Comparison of ENCODE assay signal across 20 mouse cellular contexts in genomic region chr10:93335001-93335400, GRCm38 (mm10). TPM values are rescaled to one million over a fixed set of nuclear protein-coding genes. Genes with fewer than 3 reads are reported as not detected.
DNase-seq lines count a peak whose midpoint lies in the region; ATAC-seq and TF ChIP-seq lines count a peak whose summit lies in the region.
"Had no signal": no experiment of that assay in that cellular context is flagged by ENCODE, and none has a peak within 500 bp of the region (broad histone marks: within the 10 kb centered on the region; RNA-seq: fewer than 3 reads in every experiment).

No protein-coding gene starts in this region.

- H3K27ac ChIP-seq in gastrocnemius, adult 2 months = peak overlapping the region; percentile 56; the same call in 1 of the 2 replicates
- 0 out of 2 replicates have a peak overlapping the region, but pooled peaks have one; percentile 32 for H3K27ac ChIP-seq in heart, embryonic 15.5 days
- H3K27ac ChIP-seq in lung, embryonic 16.5 days (ENCODE audit: low read length) = peak overlapping the region; percentile 22; the same call in 1 of the 2 replicates
- H3K27ac ChIP-seq: embryonic facial prominence, embryonic 12.5 days; forebrain, embryonic 12.5 days; midbrain, embryonic 12.5 days; neural tube, embryonic 12.5 days had no signal

- 43% methylated on average over 2 of the region's 2 CpGs for WGBS in heart, embryonic 15.5 days
- WGBS in lung, embryonic 16.5 days = 29% methylated on average over 2 of the region's 2 CpGs

- ATAC-seq in heart, embryonic 15.5 days (replicated peaks; ENCODE audit: insufficient number of reproducible peaks, insufficient read depth, low FRiP score, low read depth) = no peak
- no peak for ATAC-seq in lung, embryonic 16.5 days (ENCODE audit: low read depth)

- H3K4me2 ChIP-seq in heart, embryonic 15.5 days = no peak overlapping the region
- H3K4me2 ChIP-seq in lung, embryonic 16.5 days (ENCODE audit: low read depth, low read length) = no peak overlapping the region
- H3K4me2 ChIP-seq: embryonic facial prominence, embryonic 12.5 days; forebrain, embryonic 12.5 days; midbrain, embryonic 12.5 days; neural tube, embryonic 12.5 days had no signal

- DNase-seq in gastrocnemius, adult 2 months = no peak
- no peak for DNase-seq in gastrocnemius, postnatal 4 days (ENCODE audit: low spot score in 2 of 2)
- no peak for DNase-seq in heart, adult 8-10 months (ENCODE audit: low spot score)
- DNase-seq in lung, postnatal 25 days (ENCODE audit: low spot score) = no peak
- DNase-seq in left cerebral cortex, adult 8-10 months (ENCODE audit: low spot score in 2 of 2) = no peak
- DNase-seq in left cerebral cortex, adult 9 months (ENCODE audit: low spot score in 2 of 2) = no peak
- DNase-seq: adrenal gland, adult 2 months; cerebellum, adult 11-12 months; cerebellum, postnatal 10 days; lung, postnatal 10 days; retina, postnatal 1 day; right cerebral cortex, postnatal 25 days; spleen, adult 18-20 months had no signal

- no peaks in the 10 kb centered on the region for H3K27me3 ChIP-seq in heart, embryonic 15.5 days
- H3K27me3 ChIP-seq in lung, embryonic 16.5 days (ENCODE audit: control insufficient read depth, insufficient read depth, low read depth, low read length) = no peaks in the 10 kb centered on the region
- H3K27me3 ChIP-seq: embryonic facial prominence, embryonic 12.5 days; forebrain, embryonic 12.5 days; midbrain, embryonic 12.5 days; neural tube, embryonic 12.5 days had no signal

- no peak overlapping the region for H3K9ac ChIP-seq in heart, embryonic 15.5 days
- no peak overlapping the region for H3K9ac ChIP-seq in lung, embryonic 16.5 days (ENCODE audit: low read length)
- H3K9ac ChIP-seq: embryonic facial prominence, embryonic 12.5 days; forebrain, embryonic 12.5 days; midbrain, embryonic 12.5 days; neural tube, embryonic 12.5 days had no signal

- no peak for TF ChIP-seq CTCF in gastrocnemius, adult 2 months (IDR thresholded peaks at IDR 0.05)

- intact Hi-C loops in gastrocnemius, adult 2 months (cut with DNase I) = loop anchor here (5.0 kb wide), 1 partner anchor 43 kb away; no protein-coding TSS in a partner anchor

- peaks cover 5% of the 10 kb centered on the region; the same call in 1 of the 2 replicates for H3K4me1 ChIP-seq in heart, embryonic 15.5 days (replicated peaks)
- peaks cover 10% of the 10 kb centered on the region; the same call in 1 of the 2 replicates for H3K4me1 ChIP-seq in lung, embryonic 16.5 days (replicated peaks; ENCODE audit: control insufficient read depth, insufficient read depth, low read length)
- H3K4me1 ChIP-seq: embryonic facial prominence, embryonic 12.5 days; forebrain, embryonic 12.5 days; midbrain, embryonic 12.5 days had no signal

- no peak overlapping the region for H3K4me3 ChIP-seq in gastrocnemius, adult 2 months
- no peak overlapping the region for H3K4me3 ChIP-seq in heart, embryonic 15.5 days
- no peak overlapping the region for H3K4me3 ChIP-seq in lung, embryonic 16.5 days (ENCODE audit: low read length)
- H3K4me3 ChIP-seq: embryonic facial prominence, embryonic 12.5 days; erythroblast, embryonic 14.5 days; forebrain, embryonic 12.5 days; midbrain, embryonic 12.5 days; neural tube, embryonic 12.5 days had no signal

- no peaks in the 10 kb centered on the region for H3K36me3 ChIP-seq in heart, embryonic 15.5 days
- H3K36me3 ChIP-seq in lung, embryonic 16.5 days (ENCODE audit: control insufficient read depth, insufficient read depth, low read length) = no peaks in the 10 kb centered on the region
- H3K36me3 ChIP-seq: embryonic facial prominence, embryonic 12.5 days; forebrain, embryonic 12.5 days; midbrain, embryonic 12.5 days; neural tube, embryonic 12.5 days had no signal

- no peaks in the 10 kb centered on the region for H3K9me3 ChIP-seq in heart, embryonic 15.5 days (replicated peaks)
- no peaks in the 10 kb centered on the region for H3K9me3 ChIP-seq in lung, embryonic 16.5 days (ENCODE audit: control insufficient read depth, low read length)
- H3K9me3 ChIP-seq: embryonic facial prominence, embryonic 12.5 days; forebrain, embryonic 12.5 days; midbrain, embryonic 12.5 days; neural tube, embryonic 12.5 days had no signal

RNA-seq across cellular contexts. Expression of gene Elk3, which starts 24.1 kb away (rescaled TPM):
- total RNA-seq in gastrocnemius, adult 2 months (2021) = 10 to 100 TPM; 11.7 to 14.2 TPM
- 10 to 100 TPM; 63.4 to 64.4 TPM for total RNA-seq in gastrocnemius, postnatal 4 days (2021)
- 31.7 and 33.5 TPM in 2 replicates for polyA plus RNA-seq in heart, embryonic 15.5 days (2015; fragmentation: Nextera tagmentation; extraction: Ambion mirVana)
- total RNA-seq in heart, adult 8-10 months (2022) = 10 to 100 TPM; 32.0 to 37.6 (median 35.2) TPM
- polyA plus RNA-seq in lung, embryonic 16.5 days (2015; fragmentation: Nextera tagmentation; extraction: Ambion mirVana) = 44.9 and 48.0 TPM in 2 replicates
- total RNA-seq in left cerebral cortex, adult 8-10 months (2022) = 10 to 100 TPM in 2 of 4 experiments, 1 to 10 TPM in 2; 7.4 to 12.3 (median 9.6) TPM
